Mouse (Mus musculus) MEL-GATA-1-ER (cell line): ENCODE measurements around the gene Fez1.

Experiments used
- DNase-seq: peaks from one replicate; pipeline ENCODE4 v3.0.0-alpha.2; 2012; ENCODE audit warnings: low read depth; ENCODE audit errors: extremely low read depth

The Fez1 gene

DNA sequence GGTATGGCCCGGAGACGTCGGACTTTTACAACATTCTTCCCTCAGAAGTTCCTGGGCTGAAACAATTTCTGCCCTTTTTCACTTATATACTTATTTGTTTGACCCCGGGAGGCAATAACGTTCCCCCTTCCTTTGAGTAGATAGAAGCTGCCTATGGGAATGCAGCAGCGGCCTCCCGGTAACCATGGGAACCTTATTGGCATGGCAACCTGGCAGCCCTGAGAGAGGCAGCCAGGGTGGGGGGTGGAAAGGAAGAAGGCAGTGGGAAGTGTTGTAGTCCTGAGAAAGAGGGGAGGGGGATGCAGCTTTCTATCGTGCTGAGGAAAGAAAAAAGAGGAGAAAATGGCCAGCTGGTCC, at the start of gene Fez1:
Fez1 (plus strand) TSS at position 221 of the 357 bp plus-strand sequence.
- no peak for DNase-seq

DNA sequence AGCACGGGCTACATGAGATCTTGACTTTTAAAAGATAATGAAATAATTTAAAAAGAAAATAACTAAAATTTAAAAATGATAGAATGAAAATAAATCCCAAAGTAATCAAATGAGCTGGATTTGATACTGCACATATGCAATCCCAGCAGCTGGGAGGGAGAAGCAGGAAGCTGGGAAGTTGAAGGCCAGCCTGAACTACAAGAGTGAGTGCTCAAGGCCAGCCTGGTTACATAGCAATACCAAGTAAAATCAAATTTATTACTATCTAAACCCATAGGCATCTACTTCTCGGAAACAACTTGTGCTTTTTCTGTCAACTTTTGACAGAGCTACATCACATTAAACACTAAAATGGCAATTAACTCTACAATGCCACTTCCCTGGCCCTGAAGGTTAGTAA, 37.7 kb upstream of the Fez1 start:
- no peak for DNase-seq

DNA sequence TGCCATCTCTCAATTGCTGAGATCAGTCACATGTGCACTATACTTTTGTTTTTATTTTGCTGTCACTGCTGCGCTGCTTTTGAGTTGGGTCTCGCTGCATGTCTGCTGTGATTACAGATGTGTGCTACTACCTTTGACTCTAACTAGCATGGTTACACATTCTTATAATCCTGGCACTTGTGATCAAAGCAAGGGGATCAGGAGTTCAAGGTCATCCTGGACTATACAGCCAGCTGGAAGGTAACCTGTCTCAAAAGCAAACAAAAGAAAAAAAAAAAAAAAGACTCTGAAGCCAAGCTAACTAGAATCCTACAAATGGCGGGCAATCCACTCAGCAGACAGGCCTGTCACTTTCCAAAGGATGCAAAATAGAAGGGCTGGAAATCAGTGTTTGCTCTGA, 29.5 kb upstream of the Fez1 start:
- no peak for DNase-seq

DNA sequence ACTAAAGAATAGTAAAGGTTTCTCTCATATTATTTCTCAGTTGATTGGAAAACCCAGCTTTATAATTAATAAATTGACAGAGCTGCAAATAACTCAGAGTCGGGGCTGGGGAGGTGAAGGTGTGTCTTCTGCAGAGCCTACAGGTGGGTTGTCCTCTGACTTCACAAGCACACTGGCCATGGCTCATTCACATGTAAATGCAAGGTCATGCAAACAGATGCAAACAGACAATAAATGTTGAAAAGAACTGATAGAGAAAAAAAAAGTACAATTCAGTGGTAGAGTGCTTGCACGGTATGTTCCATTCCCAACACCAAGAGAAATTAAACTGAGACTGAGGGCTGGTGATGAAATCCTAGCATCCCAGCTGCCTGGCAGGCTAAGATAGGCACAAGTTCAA, 27.2 kb upstream of the Fez1 start:
- no peak for DNase-seq

DNA sequence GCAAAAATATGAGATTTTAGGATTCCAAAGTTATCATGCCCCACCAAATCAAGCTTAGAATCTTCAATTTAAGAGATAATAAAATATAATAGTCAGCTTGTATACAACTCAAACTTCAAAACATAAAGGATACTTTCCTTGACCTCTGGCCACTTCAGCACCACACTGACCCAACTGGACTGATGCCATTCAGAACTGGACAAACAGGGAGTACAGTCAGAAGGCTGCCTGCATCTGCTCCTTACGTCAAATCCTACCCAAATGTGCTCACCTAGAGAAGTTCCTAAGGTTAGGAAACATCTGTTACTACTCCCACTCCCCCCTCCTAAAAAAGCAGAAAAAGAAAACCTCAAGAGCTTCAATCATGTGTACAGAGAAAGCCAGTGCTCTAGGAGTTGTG, 26.1 kb upstream of the Fez1 start:
- no peak for DNase-seq

DNA sequence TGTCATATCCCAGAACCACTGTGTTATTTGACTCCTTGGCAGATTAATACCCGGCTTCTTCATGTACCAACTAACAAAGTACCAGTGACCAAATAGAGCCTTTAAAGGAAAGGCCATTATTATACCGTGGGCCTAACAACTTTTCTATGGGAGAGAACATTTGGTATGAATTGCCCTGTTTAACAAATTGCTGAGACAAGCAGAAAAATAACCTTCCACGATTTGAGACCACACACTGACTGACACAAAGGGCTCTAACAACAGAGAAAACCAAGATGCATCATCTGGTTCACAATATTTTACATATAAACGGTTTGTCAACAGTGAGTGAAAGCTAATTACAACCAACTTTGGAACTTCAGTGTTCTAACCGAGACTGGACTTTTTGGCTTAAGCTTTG, 25.4 kb upstream of the Fez1 start:
- DNase-seq: no peak

DNA sequence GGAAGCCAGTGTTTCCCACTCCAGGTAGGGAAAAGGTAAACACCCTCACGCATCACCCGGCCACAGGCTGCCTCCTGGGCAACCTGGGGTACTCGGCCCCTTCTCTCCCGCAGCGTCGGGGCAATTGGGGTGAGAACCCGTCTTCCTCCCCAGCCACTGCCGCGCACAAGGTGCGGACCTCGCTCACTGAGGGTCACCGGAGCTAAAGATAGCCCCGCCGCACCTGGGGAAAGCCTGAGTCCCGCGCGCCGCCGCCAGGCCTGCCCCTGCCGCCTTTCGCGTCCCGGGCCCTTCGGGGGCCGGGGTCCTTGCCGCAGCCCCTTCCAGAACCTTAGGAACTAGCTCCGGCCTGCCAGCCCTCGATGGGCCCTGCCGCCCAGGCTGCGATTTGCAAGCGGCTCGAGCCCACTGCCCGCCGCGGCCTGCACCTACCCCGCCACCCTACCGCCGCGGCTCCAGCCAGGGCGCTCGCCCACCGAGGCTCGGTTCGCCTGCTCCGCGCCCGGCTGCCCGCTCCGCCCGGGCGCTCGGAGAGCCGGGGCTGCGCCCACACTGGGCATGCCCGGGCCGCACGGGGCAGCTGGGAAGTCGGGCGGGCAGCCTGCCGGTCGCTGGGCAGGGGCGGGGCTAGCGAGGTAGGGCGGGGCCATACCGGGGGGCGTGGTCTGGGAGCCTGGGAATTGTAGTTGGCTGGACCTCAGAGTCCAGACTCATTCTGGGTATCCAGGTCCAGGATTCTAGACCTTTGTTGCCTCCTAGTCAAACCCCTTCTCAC, 24.7 kb upstream of the Fez1 start, which contains the start of gene Ei24:
Ei24 (minus strand) TSS at position 613 of the 775 bp plus-strand sequence.
- DNase-seq: no peak

DNA sequence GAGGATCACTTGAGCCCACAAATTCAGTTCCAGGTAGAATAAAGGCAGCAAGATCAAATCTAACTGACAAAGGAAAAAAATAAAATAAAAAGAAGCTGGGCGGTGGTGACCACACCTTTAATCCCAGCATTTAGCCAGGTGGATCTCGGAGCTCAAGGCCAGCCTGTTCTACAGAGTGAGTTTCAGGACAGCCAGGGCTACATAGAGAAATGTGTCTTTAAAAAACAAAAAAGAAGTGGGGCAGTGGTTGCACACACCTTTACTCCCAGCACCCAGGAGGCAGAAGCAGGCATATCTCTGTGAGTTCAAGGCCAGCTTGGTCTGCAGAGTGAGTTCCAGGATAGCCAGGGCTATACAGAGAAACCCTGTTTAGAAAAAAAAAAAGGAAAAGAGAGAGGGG, 19.7 kb upstream of the Fez1 start:
- DNase-seq: no peak

DNA sequence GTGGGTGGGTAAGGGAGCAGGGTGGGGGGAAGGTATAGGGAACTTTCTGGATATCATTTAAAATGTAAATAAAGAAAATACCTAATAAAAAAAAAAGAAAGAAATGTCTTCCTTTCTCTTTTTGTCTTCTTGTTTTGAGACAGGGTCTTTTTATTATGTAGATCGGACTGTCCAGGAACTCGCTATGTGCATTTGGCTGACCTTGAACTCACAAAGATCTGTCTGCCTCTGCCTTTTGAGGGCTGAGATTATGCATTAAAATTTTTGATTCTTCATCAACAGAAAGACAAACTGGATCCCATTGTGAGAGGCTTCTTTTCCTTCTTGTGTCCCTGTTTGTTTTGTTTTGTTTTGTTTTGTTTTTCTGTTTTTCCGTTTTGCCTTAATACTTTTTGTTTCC, 18.7 kb upstream of the Fez1 start:
- DNase-seq: no peak

DNA sequence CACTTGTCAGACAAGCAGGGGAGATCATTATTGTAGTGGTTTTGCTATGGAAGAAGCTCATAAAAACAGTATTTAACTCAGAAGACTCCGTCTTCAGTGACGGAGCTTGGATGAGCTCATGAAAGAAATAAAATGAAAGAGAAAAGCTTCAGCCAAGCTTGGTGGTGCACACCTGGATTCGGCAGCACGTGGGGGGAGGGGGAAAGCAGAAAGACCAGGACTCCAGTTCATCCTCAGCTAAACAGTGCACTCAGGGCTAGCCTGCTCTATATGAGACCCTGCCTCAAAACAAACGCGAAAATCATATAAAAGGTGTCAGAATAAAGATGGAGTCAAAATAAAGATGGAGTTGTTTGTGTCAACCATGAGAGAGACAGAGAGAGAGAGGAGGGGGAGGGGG, 18.3 kb upstream of the Fez1 start:
- DNase-seq: no peak

DNA sequence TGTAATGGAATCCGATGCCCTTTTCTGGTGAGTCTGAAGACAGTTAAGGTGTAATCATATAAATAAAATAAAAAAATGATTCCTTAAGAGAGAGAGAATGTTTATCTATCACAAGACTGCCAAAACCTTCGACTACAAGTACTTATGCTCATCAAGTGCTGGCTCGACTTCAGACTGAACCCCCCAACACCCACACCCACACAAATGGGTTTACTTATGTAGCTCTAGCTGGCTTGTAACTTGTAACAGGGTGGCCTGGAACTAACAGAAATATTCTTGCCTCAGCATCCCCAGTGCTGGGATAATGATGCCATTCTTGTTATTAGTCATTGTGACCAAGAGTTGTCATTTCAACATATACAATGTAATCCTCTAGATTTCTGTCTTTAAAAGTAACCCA, 17.7 kb upstream of the Fez1 start:
- DNase-seq: no peak

DNA sequence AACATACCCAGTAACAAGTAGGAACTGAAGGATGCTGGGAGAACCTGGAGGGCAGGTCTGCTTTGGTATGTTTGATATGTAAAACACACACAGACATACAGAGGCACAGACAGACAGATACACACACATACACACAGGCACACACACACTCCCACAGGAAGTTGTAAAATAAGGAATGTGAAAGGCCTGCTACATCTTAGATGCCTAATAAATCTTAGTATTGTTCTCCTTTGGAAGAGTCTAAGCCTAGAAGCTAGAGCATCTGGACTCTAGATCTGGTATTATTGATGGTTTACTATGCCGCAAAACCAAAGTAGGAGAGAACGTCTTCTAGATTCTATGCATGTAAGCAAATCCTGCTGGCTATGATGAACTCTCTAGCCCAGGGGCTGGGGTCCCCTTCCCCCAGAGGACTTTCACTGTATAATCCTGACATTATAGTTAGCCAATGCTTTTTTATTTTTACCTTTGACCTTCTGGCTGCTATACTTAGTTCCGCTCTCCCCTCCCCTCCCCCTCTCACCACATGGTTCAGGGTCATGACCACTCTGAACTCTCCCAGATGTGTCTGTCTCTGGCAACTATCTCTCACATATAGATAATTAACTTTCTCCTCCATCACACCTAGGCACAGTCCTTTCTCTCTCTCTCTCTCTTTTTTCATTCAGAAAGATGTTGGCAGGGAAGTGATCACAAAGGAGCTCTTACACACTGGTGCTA, 16.2 kb upstream of the Fez1 start:
- no peak for DNase-seq

DNA sequence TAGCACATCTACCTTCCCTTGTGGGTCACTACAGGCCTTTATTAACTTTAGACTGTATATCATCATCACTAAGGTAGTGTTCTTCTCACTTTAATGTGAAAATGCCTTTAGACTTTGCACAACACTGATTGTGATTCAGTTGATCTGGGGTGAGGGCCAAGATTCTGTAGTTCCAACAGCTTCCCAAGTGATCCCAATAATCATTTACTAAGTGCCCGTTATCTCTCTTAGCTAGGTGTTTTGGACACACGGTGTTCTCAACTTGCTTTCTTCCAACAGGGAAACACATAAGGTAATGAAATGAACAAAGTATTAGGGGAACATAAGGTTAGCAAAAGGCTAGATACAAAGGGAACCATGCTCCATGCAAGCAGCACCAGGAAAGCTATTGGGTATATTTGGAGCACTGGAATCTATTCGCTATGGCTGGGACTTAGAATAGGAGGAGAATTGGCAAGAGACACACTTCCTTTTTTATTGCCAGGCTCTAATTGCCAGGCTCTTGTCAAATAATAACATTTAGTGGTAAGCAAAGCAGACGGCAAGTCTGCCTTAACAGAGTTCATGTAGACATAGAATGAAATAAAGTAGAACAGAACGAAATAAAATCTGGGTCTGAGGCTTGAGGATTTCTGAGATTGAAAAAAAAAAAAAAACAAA, 13.4 kb upstream of the Fez1 start:
- no peak for DNase-seq

DNA sequence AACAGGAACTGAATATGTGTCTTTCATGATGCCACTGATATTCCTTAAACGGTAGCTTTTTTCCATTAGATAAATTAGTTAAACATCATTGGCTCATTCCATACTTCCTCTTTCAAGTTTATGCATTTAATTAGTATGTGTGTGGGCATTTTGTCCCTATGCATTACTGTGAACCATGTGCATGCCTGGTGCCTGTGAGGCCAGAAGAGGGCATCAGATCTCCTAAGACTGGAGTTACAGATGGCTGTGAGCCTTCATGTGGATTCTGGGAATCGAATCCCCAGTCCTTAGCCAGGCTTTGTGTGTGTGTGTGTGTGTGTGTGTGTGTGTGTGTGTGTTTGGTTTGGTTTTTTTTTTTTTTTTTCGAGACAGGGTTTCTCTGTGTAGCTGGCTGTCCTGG, 7.2 kb upstream of the Fez1 start:
- peak; percentile 51 for DNase-seq

DNA sequence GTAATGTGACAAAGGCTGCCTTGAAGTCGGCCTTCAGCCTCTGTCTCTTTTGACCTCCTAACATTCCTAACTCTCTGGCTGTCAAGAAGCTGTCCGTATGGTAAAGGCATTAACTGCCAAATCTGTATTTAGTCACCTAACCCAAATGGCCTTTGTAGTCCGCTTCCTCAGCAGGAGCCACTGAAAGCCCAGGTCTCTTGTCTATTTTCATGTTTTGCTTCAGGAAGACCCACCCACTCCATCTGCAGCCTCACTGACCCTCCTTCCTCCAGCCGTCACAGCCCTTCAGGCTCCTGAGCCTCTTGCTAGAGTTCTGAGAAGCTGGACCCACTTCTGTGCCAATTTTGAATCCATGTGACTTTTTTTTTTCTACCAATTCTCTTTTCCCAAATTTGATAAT, 2.8 kb upstream of the Fez1 start:
- DNase-seq: no peak

DNA sequence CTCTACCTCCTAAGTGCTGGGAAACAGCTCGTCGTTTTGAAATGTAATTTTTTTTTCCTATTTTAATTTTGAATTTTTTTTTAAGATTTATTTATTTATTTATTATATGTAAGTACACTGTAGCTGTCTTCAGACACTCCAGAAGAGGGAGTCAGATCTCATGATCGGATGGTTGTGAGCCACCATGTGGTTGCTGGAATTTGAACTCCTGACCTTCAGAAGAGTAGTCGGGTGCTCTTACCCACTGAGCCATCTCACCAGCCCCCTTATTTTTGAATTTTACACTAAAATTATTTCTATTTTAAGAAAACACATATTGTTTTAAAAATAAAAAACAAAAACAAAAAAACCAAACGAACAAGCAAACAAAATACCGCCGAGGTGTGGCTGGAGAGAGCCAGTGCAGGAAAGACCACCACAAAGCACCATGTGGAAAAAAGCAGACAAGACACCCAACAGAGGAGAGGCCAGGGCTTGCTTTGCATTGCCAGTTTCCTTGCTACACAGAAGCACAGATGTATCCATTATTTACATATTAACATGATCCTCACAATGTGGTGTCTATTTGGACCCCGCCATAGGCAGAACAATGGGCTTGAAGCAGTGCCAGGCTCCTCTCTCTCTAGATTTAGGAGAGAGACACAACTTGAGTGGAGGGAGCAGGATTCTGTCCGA, 558 bp upstream of the Fez1 start:
- no peak for DNase-seq

DNA sequence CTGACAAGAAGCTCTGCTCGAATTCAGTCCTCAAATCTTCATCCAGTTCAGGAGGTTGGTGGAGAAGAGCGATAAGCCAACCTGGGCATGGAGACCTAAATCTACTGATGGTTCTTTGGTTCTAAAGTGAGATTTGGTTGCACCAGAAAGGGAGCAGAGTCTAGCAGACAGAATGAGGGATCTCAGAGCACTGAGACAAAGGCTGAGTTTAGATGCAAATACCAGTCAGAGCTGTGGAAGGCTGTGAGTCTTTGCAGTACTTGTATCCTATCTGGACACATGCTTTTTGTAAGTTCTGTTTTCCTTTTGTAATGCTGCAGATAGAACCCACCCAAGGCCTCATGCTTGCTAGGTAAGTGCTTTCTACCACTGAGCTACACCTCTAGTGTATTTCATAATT, 360 bp downstream of the Fez1 start:
- DNase-seq: no peak

DNA sequence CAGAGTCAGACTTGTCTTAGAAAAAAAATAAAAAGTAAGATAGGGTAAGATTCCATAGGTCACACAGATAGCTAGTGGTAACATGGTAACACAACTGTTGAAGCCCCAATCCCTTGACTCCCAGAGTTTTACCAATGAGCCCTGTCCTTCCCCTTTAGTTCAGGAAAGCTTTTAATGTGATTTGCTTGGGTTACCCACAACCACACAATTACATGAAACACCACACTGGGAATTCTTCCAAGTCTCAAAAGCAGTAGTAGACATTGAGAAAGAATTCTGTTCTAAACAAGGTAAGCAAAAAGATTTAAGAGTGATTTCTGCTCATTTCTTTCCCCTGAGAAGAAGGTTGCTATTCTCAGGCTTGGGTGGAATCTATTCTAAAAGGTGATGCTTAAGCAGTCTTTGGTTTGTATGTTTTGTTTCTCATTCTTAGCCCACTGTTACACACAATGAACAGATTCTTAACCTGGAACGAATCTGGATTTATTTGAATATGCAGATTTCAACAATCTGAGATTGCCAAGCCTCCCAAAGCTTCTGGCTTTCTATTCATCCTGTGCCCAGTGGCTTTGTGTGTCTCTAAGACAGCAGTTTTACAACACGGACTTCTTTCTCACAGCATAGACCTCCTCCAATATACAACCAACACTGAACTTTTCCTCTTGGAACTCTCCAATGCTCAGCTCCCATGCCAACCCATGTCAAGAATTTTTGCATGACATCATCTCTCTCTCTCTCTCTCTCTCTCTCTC, 5.1 kb downstream of the Fez1 start:
- no peak for DNase-seq

DNA sequence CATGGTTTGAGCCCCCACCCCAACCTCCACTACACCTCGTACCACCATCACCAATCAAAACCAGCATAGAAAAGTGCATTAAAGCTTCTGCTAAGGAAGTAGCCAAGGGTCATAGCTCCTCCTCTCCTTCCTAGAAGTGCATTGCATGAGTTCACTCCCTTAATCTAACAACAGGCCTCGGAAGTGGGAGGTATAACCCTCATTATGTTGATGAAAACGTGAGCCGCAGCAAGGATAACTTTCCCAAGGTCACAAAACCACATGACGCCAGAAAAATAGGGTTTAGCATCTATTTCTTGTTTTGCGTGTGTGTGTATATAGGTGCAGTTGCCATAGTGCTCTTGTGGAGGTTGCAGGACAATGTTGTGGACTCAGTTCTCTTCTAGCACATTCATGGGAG, 9.7 kb downstream of the Fez1 start:
- no peak for DNase-seq

DNA sequence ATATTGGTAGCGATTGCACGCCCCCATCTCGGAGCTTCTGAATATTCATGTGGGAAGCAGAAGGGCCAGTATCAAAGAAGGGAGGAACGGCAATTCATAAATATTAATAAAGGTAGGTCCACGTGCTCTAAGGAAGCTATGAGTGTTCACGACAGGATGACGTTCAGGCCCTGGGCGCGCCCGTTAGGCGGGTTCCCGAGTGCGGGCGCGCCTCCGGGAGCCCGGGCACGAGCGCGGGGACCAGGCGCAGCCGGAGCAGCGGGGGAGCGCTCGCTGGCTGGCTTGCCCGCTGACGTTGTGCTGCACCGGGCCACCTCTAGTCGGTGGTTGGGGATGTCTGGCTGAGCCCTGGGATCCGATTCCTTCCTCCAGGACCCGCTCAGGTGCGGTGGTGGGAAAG, 10.9 kb downstream of the Fez1 start:
- DNase-seq: no peak
